Mouse (Mus musculus): ENCODE measurements around the gene Mmp15. TPM values are rescaled to one million over a fixed set of nuclear protein-coding genes. Genes with fewer than 3 reads are reported as not detected.

Gene Mmp15
- polyA plus RNA-seq (2012; rRNA removed) = 103 and 104 TPM in 2 replicates

DNA sequence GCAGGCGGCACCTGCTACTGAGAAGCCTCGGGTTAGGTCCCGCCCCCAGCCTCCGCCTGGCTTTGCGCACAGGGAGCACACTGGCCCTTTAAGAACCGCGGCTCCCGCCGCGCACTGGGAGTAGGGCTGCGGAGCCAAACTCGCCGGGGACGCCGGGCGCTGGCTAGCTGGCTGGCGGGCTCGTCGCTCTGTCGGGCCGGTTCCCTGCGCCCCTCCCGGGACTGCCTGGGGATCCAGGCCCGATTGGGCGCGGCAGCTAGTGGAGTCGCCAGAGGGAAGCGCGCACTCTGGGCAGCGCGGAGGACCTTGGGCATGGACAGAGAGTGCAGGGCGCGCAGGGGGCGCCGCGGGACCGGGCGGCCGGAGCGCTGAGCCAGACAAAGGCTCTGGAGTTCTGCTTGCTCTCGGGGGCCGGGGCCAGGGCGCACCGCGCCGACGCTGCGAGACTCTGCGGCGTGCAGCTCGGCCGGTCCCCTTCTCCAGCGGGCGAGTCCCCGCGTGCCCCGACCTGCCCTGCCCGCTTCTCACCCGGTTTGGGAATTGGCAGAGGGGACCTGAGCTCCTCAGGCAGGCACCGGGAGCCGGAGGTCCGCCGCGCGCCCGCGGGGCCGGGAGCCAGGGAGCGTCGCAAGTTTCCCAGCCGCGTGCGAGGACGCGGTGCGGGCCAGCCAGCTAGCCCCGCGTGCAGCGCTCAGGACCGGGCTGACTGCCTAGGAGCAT, at the start of gene Mmp15:
TSS of gene Mmp15 (plus strand) at position 118 of the 720 bp plus-strand sequence.

DNA sequence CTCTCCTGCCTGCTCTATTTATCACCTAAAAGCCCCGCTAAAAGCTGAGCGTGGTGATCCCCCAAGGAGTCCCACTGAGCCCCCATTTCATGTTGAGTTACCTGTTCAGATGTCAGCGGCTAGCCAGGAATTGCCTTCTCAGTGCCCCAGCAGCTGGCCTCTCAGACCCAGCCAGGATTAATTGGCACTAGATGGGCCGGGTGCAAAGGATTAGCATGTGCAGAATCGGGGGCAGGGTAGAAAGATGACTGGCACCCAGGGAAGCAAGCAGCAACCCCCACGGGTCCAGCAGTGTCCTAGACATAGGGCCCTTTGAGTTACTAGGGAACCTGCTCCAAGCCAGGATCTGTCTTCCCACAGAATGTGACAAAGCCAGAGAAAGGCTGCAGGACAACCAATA, 45.6 kb upstream of the Mmp15 start, which contains the start of gene Cngb1:
TSS of gene Cngb1 (minus strand) at position 155 of the 400 bp plus-strand sequence.

GRCm38 (mm10) chr8:95310342-95310970, 41.6 kb upstream of the Mmp15 start, which contains the start of gene Tepp:
Tepp (plus strand) TSS chr8:95310566.

DNA sequence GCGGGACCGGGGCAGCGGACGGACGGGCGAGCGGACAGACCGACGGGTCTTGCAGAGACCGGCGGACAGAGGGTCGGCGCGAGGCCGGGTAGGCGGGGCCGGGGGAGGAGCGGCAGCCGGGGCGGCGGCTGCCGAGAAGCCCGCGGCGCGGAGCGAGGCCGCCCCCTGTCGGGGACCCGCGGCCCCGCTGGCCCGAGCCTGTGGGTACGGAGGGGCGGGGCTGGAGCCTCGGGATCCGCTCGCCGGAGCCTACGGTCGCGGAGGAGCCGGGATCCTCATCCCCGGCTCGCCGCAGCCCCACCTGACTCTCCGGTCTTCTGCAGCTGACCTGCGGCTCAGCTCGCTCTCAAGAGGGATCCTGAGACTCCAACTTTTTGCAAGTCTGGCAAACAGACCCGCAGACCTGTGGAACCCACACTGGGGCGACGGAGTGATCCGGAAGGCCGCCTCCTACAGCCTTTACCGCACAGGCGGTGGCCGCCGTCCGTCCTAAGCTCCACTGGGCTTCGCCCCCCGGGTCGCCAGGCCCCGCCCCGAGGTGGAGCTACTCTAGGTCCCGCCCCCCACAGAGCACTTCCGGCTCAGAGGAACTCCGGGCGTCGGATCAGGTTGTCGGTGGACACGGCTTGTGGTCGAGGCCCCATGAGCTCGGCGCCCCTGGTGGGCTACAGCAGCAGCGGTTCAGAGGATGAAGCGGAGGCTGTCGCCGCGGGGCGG, 20.2 kb upstream of the Mmp15 start, which contains the start of the genes Zfp319 and Usb1:
TSS of gene Zfp319 (minus strand) at position 231 of the 717 bp plus-strand sequence.
TSS of gene Usb1 (plus strand) at position 565 of the 717 bp plus-strand sequence.

Other genes with a start within 250 kb of the Mmp15 start
- gene Kifc3, start 149.5 kb upstream of the Mmp15 start, polyA plus RNA-seq (2012; rRNA removed) = 46.0 and 55.8 TPM in 2 replicates
- gene Cngb1, start 45.7 kb upstream of the Mmp15 start, polyA plus RNA-seq (2012; rRNA removed) = 0.22 and 0.38 TPM in 2 replicates
- gene Tepp, start 41.7 kb upstream of the Mmp15 start, polyA plus RNA-seq (2012; rRNA removed) = 0.56 TPM in 1 of 2 replicates, not detected in the other
- gene Zfp319, start 20.3 kb upstream of the Mmp15 start, polyA plus RNA-seq (2012; rRNA removed) = 11.6 and 11.7 TPM in 2 replicates
- 25.7 and 38.3 TPM in 2 replicates for gene Usb1, start 20.0 kb upstream of the Mmp15 start, polyA plus RNA-seq (2012; rRNA removed)
- 39.2 and 55.8 TPM in 2 replicates for gene Cfap20, start 82.6 kb downstream of the Mmp15 start, polyA plus RNA-seq (2012; rRNA removed)
- gene Csnk2a2, start 137.8 kb downstream of the Mmp15 start, polyA plus RNA-seq (2012; rRNA removed) = 9.8 and 10.3 TPM in 2 replicates
- not detected in 2 replicates for gene Ccdc113, start 181.8 kb downstream of the Mmp15 start, polyA plus RNA-seq (2012; rRNA removed)
- not detected in 2 replicates for gene Prss54, start 224.1 kb downstream of the Mmp15 start, polyA plus RNA-seq (2012; rRNA removed)

Measured in colon, adult 2 months (tissue).